Mouse (Mus musculus) embryo, embryonic 11.5 days (tissue): ENCODE data around the gene 2010111I01Rik.
"Not testable (repeated sequence)": the region's sequence is repeated elsewhere in the genome, so short reads cannot be mapped to it uniquely, and the experiment has no call there.

Experiments
- DNase-seq: peaks from one replicate; pipeline ENCODE4 v3.0.0-alpha.2; 2012; ENCODE audit warnings: low read depth, low spot score

The 2010111I01Rik gene

GRCm38 (mm10) chr13:62964640-62965311 is at the start of gene 2010111I01Rik:
Gene 2010111I01Rik, plus strand, starts transcription at chr13:62964893.
- DNase-seq, result peak; percentile 97

GRCm38 (mm10) chr13:62916675-62917074 is 48.0 kb upstream of the 2010111I01Rik start:
- DNase-seq, result no peak

GRCm38 (mm10) chr13:62917416-62918110 is 47.1 kb upstream of the 2010111I01Rik start:
- no peak for DNase-seq

GRCm38 (mm10) chr13:62919647-62920341 is 44.9 kb upstream of the 2010111I01Rik start:
- DNase-seq, result peak; percentile 58

GRCm38 (mm10) chr13:62922645-62923044 is 42.0 kb upstream of the 2010111I01Rik start:
- DNase-seq, result no peak

- no peak for DNase-seq
Observed at GRCm38 (mm10) chr13:62923182-62923581, 41.5 kb upstream of the 2010111I01Rik start.

- DNase-seq, result no peak
Observed at GRCm38 (mm10) chr13:62926479-62926878, 38.2 kb upstream of the 2010111I01Rik start.

GRCm38 (mm10) chr13:62927470-62927869 is 37.2 kb upstream of the 2010111I01Rik start:
- no peak for DNase-seq

- not testable (repeated sequence) for DNase-seq
Observed at GRCm38 (mm10) chr13:62929144-62929543, 35.5 kb upstream of the 2010111I01Rik start.

GRCm38 (mm10) chr13:62929766-62930389 is 34.8 kb upstream of the 2010111I01Rik start:
- no peak for DNase-seq

GRCm38 (mm10) chr13:62932452-62932851 is 32.2 kb upstream of the 2010111I01Rik start:
- DNase-seq, result no peak

GRCm38 (mm10) chr13:62939371-62939770 is 25.3 kb upstream of the 2010111I01Rik start:
- no peak for DNase-seq

- no peak for DNase-seq
Observed at GRCm38 (mm10) chr13:62939797-62940196, 24.9 kb upstream of the 2010111I01Rik start.

- no peak for DNase-seq
Observed at GRCm38 (mm10) chr13:62940721-62941120, 24.0 kb upstream of the 2010111I01Rik start.

GRCm38 (mm10) chr13:62941341-62942005 is 23.2 kb upstream of the 2010111I01Rik start:
- DNase-seq, result no peak

GRCm38 (mm10) chr13:62943274-62943830 is 21.3 kb upstream of the 2010111I01Rik start:
- DNase-seq, result no peak

- DNase-seq, result no peak
Observed at GRCm38 (mm10) chr13:62944109-62944508, 20.6 kb upstream of the 2010111I01Rik start.

GRCm38 (mm10) chr13:62949560-62950188 is 15.0 kb upstream of the 2010111I01Rik start:
- no peak for DNase-seq

GRCm38 (mm10) chr13:62951606-62952005 is 13.1 kb upstream of the 2010111I01Rik start:
- DNase-seq, result no peak

GRCm38 (mm10) chr13:62952047-62952446 is 12.6 kb upstream of the 2010111I01Rik start:
- DNase-seq, result no peak

GRCm38 (mm10) chr13:62952624-62953023 is 12.1 kb upstream of the 2010111I01Rik start:
- DNase-seq, result no peak
